Mouse (Mus musculus) lung, postnatal 0 days (tissue): ENCODE measurements around the gene Evx2.

Experiments
- CTCF ChIP-seq: IDR thresholded peaks from 2 replicates; pipeline ENCODE4 v1.5.1; 2016; ENCODE audit warnings: antibody characterized with exemption, mild to moderate bottlenecking
- EP300 ChIP-seq: IDR thresholded peaks from 2 replicates; pipeline ENCODE4 v1.6.1; 2016; ENCODE audit warnings: antibody characterized with exemption, mild to moderate bottlenecking, control low read depth

DNA sequence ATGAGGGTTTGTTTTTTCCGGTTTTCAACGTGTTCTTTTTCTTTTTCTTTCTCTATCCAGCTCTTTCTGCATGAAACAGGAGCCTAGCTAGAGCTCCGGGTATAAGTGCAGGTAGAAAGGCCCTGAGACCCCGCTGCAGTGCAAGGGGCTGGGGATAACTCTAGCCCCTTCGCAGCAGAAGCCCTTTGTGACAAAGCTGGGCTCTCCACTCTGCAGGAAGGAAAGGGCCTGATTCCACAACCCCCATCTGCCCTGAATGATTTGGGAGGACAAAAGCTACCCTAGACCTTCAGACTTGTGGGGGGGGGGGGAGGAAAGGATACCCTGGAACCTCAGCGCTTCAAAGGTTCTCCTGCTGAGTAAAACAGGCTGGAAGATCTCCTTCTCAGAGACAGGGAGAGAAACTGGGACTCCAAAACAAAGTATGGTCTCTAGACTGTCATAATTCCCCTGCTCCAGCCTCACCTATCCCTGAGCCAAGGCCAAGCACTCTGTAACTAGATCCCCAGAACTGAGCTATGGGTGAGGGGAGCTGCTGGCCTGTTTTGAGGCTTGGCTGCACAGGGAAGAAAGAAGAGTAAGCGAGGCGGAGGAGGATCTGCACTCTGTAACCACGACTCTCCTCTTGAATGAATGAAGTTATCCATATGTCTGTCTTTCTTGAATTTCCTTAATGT lies 17.2 kb upstream of the Evx2 start:
- TF ChIP-seq EP300 (no peak), CTCF (no peak)
